Mouse (Mus musculus) frontal cortex, adult 2 months (tissue): ENCODE measurements at regions not wholly inside any gene's neighbourhood (a gene's known extent, or its start where the extent isn't known, plus 50 kb on each side); places are given as distances from the start of the nearest gene placed in this dataset.

Source experiments
- DNase-seq, 2 experiments: peaks; one replicate each; pipeline ENCODE4 v3.0.0; 2022; ENCODE audit warnings: low spot score in 1 of 2; ENCODE audit errors: extremely low spot score in 1 of 2

DNA sequence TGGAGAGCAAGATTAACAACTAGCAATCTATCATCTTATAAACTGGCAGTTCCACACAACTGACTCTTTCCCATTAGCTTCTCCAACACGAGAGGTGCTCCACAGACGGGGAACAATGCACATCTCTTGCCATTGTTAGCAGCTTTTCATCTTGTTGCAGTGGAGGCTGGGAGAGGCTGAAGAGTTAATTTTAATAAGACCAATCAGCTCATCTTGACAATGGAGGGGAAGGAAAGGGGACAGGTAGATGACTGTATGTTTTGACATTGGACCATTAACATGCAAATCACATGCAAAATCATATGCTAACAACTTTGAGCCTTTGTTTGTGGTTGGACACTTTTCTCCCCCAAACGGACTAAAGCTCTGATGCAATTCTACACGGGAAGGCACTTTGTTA lies 218.9 kb upstream of the Id4 start:
- DNase-seq = no peak

DNA sequence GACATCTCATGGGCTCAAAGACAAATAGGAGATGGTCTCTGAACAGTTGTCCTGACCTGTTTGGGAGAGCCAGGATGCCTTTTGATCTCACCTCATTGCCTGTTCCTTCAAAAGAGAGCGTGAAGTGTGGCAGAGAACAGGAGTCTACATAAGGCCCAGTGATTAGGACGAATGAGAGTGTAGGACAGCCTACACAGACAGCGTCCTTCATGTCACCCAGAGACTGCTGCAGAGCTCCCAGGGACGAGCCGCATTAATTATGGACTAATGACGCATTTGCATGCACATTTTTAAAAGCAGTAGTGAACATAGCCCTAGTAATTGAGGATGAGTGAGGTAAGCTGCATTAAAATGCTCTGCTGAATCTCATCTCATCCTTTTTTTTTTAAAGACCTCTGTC lies 218.5 kb upstream of the Id4 start:
- no peak for DNase-seq

DNA sequence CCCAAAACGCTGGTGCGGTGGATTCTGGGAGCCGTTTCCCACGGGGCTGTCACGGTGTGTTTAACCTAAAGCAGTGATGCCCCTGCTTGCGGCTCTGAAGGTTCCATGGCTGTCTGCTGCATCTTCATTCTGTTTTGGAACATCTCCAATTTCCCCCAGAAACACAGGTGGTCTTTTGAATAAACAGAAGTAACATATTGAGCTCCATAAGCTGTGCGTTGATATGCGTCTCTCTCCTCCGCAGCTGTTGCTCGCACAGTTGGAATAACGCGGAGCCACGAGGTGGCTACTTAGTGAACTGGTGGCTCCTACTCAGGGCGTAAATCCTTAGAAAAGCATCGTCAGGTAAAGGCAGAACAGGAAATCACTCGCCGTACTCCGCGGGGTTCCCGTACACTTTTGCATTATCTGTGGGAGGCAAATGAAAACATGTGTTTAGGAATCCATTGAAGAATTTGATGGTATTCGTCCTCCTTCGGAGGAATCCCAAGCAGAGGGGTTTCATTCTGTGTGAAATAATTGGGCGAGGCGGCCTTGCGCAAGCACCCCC lies 214.8 kb upstream of the Id4 start:
- no peak for DNase-seq

DNA sequence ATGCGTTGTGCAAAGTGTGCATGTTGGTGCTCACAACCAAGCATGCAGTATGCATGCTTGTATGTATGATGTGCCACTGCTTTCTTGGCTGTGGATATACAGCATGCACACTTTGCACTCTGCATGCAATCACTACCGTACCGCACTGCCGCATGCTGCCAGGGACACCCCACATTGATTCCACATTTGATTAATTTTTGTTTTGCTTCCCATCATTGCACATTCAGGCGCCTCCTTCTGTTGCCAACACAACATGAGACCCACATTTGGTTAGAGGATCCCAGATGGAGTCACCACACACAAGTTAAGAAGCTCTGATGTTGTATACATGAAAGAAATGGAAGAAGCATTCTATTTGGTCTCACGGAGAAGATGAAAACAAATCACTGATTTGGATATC lies 211.2 kb upstream of the Id4 start:
- DNase-seq = no peak

DNA sequence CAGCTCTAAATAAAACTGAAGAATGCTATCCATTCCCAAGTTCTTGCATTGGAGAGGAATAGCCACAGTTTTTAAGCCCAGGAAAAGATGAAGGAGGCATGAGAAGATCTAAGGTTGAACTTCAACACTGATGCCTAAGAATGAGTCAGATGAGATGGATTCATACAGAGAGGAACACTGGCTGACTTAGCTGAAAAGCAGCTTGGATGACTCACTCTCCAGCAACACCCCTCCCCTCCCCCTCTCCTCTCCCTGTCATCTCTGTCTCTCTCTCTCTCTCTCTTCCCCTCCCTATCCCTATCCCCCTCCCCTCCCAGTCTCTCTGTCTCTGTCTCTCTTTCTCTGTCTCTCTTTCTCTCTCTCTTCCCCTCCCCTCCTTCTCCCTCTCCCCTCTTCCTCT lies 186.4 kb upstream of the Id4 start:
- DNase-seq = peak; percentile 8 to 72

DNA sequence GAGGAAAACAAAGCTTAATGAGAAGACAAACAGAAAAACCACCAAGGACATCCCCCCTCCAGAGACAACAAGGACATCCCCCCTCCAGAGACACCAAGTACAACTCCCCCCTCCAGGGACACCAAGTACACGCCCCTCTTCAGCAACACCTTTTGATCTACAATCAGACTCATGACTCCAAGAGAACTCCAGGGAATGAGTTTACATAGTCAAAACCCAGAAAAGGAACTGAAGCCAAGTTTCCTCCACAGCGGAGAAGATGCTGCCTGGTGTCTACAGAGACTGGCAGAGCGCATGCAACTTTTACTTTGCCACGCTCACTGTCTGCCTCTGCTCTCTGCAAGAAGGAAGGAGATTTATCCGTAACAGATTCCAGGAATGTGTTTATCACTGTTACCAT lies 185.7 kb upstream of the Id4 start:
- peak in 1 of 2 experiments; percentile 17 for DNase-seq

DNA sequence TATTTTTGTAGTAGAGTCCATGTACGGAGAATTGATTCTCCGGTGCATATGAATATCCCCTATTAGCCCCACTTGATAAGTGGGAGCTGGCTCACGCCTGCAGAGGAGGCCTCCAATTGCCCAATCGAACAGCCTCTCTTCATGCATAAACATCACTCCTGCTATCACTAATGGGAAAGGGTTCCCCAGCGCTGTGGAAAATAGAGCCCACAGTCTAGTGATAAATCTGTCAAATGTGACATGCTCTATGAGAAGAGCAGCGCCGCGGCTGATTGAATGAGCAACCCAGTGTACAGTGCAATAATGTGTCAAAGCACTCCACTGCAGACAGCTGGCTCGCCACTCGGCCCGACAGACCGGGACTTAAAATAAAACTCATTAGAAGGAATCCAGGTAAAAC lies 182.8 kb upstream of the Id4 start:
- no peak for DNase-seq

DNA sequence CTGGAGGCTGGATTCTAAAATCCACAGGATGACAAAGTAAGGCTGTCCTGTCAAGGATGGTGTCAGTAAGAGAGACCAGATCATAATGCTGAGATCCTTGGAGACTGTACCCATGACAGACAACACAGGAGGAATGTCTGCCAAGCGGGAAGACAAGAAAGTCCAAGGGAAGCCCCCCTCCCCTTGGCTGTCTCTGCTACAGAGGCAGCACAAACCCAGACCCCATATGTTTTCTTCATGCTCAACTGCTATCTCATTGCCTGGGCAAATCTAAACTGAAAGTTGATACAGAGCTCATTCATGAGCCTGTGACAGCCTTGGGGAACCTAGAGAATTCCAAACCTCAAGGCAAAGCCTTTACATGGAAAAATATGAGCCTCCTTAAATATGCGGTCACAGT lies 177.7 kb upstream of the Id4 start:
- no peak for DNase-seq

DNA sequence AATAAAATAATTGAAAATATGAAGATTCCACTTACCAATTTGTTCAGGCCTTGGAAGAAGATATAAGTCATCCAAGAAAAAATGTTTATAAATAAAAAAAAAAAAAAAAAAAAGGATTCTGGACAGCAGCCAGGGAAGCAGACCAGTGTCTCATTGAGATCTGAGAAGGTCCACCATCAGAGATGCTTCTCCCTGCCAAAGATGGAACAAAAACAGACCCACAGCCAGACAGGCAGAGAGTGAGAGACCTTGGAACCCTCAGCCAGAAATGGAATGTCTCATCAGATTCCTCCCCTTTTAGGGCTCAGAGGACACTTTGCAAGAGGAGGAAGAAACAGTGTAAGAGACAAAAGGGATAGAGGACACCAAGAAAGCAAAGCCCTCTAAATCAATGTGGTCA lies 177.2 kb upstream of the Id4 start:
- DNase-seq = no peak

DNA sequence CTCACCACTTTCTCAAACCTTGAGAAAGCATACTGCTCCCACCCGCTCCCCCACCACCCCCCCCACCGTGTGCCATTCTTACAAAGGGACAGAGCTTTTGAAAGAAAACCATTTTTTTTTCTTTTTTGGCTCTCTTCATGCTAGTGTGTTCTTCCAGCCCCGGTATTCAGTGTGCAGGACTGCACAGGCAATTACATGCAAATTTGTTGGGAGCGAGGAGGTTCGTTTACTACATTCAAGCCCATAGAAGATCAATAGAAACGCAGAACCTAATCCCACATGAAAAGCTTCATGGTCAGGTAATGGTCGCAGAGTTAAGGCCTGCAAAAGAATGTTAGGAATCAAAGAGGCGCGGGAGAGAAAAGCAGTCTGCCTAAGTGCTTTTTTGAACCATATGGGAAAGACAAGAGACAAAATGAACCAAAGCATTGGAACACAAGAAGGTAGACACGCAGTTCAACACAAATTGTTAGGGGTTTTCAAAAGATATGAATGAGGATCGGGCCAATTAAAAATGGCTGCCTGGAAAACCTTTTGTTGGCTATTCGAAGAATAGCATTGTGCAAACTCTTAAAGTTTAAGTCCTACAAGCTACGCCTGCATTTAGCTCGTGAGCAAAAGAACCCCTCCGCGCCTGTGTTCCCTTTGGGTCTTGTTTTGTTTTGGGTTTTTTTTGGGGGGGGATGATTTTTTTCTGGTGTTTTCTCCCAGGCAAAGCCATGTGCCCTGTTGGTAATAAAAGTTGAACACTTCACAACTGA lies 166.6 kb upstream of the Id4 start:
- DNase-seq = no peak

DNA sequence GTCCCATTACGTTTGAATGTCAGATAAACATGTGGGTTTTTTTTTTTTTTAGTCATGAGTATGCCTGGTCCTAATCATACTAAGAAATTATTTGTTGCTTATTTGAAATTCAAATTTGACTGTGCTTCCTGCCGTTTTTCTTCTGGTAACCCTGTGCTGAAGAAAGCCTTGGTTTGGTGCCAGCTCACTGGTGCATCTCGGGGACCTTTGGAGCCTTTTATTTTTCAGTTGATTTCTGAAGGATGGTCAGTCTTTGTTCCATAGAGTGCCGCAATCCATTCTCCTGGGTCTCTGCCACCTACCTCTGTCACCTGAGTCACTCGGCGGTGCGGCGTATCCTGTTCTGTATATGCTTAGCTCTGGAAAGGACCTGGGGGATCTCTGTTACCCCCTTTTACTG lies 158.9 kb upstream of the Id4 start:
- no peak for DNase-seq

DNA sequence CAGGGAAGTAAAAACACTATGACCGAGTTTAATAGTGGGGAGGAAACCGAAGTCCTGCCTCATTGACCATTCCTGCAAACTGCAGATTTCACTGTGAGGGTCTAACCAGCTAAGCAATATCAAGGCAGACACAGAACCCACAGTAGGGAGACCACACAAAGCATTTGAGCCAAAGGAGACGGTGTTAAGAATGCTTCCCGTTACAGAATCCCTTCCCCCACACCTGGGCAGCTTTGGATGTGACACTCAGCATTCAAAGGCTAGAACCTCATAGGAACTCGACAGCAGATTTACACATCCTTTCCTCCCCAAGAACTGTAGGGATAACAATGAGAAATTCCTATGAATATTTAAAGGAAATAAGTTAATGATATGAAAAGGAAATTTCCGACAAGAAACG lies 158.5 kb upstream of the Id4 start:
- DNase-seq = no peak

DNA sequence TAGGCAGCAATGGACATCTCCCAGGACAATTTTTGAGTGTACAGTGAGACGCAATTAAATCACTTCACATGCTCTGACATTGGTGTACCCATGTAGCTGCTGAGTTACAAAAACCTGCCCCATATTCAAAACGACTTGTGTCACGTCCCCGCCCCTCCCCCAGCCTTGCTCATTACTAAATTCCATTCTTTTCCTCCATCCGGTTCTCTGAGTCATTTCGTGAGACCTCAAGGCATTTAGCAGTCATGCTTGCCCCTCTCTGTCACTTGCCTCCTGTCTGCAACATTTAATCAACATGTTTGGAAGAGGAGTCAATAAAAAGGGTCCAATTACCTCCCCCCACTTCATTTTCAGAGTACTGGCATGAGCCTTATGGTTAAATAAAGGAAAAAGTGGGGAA lies 156.3 kb upstream of the Id4 start:
- DNase-seq = no peak

DNA sequence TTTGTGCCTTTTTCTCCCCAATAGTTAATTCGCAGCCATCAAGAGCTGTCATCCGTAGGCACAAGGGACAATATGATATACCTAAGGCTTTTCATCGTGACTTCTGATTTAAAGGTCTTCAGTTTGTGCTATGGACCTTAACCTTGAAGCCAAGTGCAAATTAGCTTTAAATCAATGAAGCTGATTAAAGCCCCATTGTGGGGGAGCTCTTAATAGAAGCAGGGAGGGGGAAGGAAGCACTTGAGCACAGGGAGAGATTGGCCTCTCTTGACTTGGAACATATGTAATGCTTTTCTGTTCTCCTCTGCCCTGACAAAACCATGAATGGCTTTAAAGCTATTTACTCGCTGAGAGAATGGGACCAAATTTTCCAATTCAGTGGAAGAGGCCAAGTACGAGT lies 154.1 kb upstream of the Id4 start:
- DNase-seq = no peak

DNA sequence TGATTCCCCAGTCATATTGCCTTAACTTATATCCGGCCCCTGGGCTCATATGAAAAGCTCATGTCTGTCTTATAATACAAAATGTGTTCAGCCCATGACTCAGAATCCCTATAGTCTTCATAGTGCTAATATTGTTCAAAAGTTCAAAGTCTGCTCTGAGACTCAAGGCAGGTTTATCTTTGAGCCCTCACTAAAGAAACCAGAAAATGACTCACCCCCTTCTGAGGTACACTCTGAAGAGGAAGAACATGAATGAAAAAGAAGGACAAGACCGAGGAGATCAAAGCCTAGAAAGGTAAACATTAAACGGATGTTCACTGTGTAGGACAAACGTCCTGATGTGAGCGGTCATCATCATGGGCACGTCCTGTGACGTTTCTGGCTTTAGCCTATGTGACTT lies 145.1 kb upstream of the Id4 start:
- no peak for DNase-seq

DNA sequence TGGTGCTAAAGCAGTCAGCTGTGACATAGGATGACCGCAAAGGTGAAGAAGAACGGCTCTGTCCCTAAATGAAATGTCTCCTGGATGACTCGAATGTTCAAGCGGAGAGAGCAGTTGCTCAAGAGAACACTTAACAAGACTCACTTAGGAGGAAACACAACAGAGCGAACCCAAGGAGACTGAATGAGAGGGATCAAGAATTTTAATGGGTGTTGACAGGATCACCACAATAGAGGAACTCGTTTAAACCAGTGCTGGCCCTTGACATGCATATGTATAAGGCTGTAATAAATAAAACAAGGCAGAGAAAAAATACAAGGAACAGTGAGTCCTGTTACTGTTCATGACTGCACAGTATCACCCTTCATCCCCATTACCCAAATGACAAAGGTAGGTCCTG lies 134.4 kb upstream of the Id4 start:
- DNase-seq = peak; percentile 28 to 29

DNA sequence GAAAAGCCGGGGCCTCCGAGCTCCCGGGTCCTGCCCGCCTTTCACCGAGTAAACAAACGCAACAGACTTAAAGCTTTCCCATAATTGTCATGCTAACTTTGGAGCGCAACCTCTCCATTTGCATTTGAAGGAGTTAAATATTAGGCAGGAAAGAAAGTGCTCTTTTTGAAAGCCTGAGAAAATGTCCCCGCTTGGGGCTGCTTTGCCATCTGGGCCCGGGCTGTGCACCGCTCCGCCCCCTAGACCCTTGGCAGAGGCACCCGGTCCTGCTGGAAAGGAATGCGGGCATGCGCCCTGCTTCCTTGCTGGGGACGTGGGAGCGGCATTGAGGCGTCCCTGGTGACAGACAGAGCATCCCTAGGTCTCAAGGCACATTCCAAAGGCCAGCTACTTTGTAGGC lies 130.3 kb upstream of the Id4 start:
- peak; percentile 33 to 63 for DNase-seq

DNA sequence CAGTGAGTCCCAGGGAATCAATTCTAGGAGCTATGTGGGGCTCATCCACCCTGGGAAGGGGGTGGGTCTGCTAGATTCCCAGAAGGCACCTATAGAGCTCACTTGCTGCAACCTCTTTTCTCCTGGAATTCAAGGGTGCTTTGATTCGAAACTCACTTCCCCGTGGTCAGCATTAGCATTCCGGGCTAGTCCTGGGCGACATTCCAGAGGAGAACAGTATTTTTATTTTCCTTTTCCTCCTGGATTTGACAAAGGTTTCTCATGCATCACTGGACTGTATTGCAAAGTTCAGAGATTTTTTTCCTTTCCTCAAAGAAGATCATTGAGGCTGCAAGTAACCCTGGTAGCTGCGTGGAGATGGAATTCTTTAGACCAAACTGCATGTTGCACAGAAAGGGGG lies 129.3 kb upstream of the Id4 start:
- no peak for DNase-seq

DNA sequence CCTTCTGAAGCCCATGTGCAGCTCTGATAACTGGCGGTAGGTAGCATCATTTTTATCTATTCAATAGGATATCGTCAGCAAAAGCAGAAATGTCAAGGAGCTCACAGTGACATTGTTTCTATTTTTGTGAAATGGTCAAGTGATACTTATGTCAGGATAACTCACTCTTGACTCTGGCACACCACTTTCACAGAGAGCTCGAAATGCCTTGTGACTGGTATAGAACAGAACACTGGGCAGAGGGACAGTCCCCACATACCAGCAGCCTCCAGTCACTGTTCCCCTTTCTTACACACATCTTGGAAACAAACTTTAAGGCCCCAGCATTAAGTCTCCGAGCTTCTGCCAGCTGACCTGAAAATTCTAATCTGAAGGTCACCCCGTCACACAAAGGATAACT lies 115.1 kb upstream of the Id4 start:
- DNase-seq = no peak

DNA sequence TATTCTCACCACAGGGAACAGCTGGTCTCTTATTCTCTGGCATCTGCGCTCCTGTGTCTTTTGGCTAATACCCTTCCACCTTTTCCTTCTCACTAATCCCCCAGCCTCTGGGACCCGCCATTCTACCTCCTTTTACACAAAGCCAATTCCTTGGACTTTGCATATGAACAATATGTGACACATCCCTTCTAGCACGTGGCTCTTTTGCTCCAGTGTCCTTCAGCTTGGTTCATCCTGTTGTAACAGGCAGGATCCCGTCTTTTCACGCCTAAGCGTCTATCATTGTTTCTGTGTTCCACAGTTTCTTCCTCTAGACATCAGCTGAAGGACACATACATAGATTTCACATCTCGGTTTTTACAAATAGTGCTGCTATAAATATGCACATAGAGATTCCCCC lies 114.0 kb upstream of the Id4 start:
- DNase-seq = no peak

DNA sequence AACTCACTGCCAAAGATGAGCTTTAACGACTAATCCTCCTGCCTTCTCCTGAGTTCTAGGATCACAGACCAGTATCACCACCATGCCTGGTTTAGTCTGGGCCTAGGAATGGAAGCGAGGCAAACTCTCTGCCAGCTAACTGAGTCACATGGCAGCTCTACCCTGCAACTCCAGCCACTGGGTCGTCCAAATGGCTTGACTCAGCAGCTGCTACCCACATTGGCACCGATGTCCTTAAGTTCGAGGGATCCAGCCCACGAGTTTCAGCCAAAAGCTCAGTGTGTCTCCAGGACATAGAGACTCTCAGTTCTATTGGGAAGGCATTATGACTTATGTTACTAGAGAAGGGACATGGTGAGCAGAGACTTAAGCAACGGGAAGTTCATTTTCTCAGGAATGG lies 107.8 kb upstream of the Id4 start:
- no peak for DNase-seq

DNA sequence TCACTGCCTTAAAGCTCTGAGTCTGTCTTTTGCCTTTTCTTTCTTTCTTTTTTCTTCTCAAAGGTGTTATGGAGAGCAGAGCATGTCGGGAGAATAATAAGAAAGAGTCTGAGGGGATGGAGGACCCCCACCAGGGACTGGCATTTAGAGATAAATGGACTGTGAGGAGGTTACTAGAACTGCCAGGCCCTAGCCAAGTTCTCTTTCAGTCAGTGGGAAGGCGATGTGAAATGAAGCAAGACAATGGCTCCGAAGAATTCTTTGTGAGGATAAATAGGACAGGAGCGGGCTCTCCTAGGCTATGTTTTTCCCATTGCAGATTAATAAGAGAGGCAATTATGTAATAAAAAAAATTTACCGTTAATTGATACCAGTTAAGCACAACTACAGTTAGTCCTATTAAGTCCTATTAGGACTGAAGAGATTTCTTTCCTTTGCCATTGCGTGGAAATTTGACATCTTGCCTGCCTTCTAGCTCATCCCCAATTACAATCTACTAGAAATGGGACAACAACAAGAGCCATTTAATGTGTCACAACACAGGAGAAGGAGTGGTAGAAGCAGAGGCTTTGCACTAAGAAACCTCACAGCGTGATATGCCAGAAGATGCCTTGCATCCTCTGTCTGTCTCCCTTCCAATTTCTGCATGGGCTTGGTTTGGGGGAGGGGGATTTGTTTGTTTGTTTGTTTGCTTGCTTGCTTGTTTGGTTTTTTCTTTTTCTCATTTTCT lies 107.2 kb upstream of the Id4 start:
- no peak for DNase-seq
